Mouse (Mus musculus) small intestine, adult 2 months (tissue): Measurements from ENCODE around the gene Aldoart2.

Source experiments
- CTCF ChIP-seq: fragments of 200-500 bp; IDR thresholded peaks from 2 replicates; pipeline ENCODE4 v1.5.1; 2012; ENCODE audit warnings: low read depth, mild to moderate bottlenecking, control low read depth, inconsistent platforms, low read length, moderate library complexity, mixed read lengths; ENCODE audit not compliant: insufficient replicate concordance, insufficient read length; ENCODE audit errors: extremely low read depth
- POLR2A ChIP-seq: fragments of 200-500 bp; IDR thresholded peaks from 2 replicates; pipeline ENCODE4 v1.6.1; 2012; ENCODE audit warnings: low read depth, mild to moderate bottlenecking, control low read depth, inconsistent platforms, low read length, moderate library complexity

DNA sequence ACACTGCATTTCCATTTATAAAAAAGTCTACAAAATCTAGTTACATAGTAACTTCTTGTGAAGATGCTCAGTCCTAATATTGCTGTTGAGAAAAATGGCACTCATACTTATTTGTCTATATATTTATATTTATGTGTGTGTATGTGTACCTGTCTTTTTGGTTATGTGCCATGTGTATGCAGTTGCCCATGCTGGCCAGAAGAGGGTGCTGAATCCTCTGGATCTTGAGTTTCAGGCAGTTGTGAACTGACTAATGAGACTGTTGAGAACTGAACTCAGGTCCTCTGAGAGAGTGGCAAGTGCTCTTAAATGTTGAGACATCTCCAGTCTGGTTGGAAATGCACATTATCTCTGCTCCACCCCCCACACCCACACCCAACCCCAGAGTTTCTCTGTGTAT, 8.1 kb downstream of the Aldoart2 start:
- TF ChIP-seq CTCF, result no peak
- no peak for TF ChIP-seq POLR2A
